Mouse (Mus musculus) c-Kit-positive CD71-positive TER-119-positive erythroid progenitor cells, embryonic 14.5 days (primary cell): Measurements from ENCODE around the gene Slc50a1.
A peak's percentile ranks its signal among the peaks of the same experiment; 100 is the strongest.

ENCODE experiments used
- DNase-seq: peaks from one replicate; pipeline ENCODE4 v3.0.0-alpha.2; 2013; ENCODE audit warnings: low spot score

The Slc50a1 gene

GRCm38 (mm10) chr3:89230561-89230960, 39.8 kb downstream of the Slc50a1 start:
- DNase-seq: no peak

GRCm38 (mm10) chr3:89229276-89229675, 41.1 kb downstream of the Slc50a1 start:
- DNase-seq: no peak

DNA sequence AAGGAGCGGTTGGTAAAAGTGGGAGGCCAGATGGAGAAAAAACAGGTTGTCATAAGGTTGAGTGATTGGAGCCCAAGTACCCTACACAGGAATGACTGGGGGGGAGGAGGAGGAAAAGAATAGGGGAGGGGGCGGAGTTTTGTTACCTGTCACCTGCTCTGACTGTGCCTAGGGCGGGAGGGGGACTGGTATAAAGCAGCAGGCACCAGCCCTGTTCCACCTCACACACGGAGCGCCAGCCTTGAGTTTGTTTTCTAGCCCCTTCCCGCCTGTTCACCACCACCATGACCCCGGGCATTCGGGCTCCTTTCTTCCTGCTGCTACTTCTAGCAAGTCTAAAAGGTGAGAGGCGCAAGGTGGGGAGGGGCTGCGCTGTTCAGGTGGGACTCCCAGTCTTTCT, 41.5 kb downstream of the Slc50a1 start, which contains the start of gene Muc1:
Gene Muc1, plus strand, starts transcription at position 222 of the 400 bp plus-strand sequence.
- DNase-seq: no peak

GRCm38 (mm10) chr3:89228180-89228549, 42.2 kb downstream of the Slc50a1 start:
- DNase-seq: peak; percentile 75

GRCm38 (mm10) chr3:89227307-89228179, 42.8 kb downstream of the Slc50a1 start:
- peak; percentile 63 for DNase-seq

DNA sequence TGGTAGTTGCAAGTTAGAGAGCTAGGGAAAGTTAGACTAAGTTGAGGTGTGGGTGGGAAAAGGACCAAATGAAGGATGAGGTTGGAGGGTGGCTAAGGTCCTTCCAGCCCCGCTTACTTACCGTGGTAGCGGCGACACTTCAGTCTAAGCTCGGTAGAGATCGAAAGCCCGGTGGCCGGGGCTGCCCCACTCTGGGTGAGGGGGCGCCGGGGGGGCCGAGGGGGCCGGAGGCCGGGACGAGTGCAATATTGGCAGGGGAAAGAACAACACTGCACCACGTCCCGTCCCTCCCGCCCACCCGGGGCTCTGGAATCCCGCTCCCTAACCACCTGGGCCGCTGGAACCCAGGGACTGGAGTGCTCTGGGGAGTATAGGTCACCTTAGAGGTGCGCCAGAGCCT, 43.5 kb downstream of the Slc50a1 start, which contains the start of gene Mtx1:
Gene Mtx1, minus strand, starts transcription at position 189 of the 400 bp plus-strand sequence.
- DNase-seq: no peak

GRCm38 (mm10) chr3:89226361-89226760, 44.0 kb downstream of the Slc50a1 start:
- DNase-seq: no peak

GRCm38 (mm10) chr3:89225918-89226317, 44.5 kb downstream of the Slc50a1 start:
- DNase-seq: no peak

GRCm38 (mm10) chr3:89225321-89225815, 45.0 kb downstream of the Slc50a1 start:
- DNase-seq: no peak

- no peak for DNase-seq
These were observed 45.6 kb downstream of the Slc50a1 start for GRCm38 (mm10) chr3:89224796-89225195.

DNA sequence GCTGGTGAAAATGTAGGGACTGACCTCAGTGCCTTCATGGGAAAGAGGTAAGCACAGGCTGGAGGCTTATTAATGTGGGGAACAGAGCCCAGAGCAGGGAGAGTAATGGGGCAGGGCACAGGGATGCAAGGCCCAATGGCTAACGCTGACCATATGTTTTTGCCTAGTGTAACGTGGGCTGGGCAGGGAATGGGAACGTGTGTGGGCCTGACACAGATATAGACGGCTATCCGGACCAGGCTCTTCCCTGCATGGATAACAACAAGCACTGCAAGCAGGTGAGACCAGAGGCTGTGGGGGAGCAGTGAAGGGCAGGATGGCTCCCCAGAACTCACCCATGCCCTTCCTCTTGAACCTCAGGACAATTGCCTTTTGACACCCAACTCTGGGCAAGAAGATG, 49.2 kb downstream of the Slc50a1 start:
- no peak for DNase-seq

GRCm38 (mm10) chr3:89219546-89219945, 50.8 kb downstream of the Slc50a1 start:
- DNase-seq: no peak

DNA sequence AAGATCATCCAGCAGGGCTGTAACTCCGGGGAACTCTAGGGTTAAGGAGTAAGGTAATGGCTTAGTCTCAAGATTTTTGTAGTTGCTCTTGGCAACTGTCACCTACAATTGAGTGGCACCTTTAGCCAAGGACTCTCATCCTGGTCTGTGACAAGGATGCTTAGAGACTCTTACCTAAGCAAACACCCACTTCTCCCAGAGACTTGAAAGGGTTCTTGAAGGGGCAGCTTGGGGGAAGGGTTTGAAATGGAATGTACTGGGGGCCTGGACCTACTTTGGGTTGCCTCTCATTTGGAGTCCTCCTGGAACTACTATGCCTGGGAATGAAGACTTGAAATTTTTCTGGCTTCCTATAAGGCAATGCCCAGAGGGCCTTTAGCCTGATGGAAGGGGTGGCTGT, 52.1 kb downstream of the Slc50a1 start:
- no peak for DNase-seq
